Mouse (Mus musculus) c-Kit-positive CD71-negative TER-119-negative erythroid progenitor cells, embryonic 14.5 days (primary cell): Measurements from ENCODE around the gene Cct2.
"Not testable (repeated sequence)": the region's sequence is repeated elsewhere in the genome, so short reads cannot be mapped to it uniquely, and the experiment has no call there.

Experiments used
- DNase-seq: peaks from one replicate; pipeline ENCODE4 v3.0.0-alpha.2; 2013; ENCODE audit warnings: low read depth

The Cct2 gene

DNA sequence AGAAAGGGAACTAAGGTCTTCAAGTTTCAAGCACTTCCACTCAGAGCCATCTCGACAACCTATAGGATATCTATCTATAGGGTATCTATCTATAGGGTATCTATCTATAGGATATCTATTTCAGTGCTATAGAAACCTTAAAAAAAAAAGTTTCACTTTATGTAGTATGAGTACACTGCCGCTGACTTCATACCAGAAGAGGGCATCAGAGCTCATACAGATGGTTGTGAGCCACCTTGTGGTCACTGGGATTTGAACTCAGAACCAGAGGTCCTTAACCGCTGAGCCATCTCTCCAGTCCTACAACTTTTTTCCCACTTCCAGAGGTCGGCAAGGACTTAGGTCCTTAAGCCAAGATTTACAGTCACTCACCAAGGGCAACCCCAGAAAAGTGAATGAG, 7.9 kb downstream of the Cct2 start:
- no peak for DNase-seq

DNA sequence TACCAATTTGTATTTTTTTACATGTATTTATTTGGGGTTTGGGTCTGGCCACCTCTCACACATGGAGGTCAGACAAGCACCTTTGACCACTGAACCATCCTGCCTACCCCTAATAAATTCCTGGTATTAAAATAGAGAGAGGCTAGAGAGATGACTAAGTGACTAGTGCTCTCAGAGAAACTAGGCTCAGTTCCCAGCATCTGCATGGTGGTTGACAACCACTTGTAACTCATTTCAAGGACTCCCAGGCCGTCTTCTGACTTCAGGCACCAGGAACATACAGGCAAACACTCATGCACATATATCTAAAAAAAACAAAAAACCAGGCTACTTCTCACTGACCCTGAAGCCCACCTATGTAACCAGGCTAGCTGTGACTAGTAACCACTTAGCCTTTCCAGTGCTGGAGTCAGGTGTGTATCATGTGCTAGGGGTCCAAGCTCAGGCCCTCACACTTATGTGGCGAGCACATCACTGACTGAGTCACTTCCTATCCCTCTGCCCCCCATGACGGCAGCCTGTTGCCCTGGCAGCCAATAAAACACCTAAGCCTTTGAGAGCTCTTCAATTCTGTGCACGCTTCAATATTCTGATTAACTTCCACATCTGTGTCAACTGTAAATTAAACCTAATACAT, 13.5 kb downstream of the Cct2 start:
- DNase-seq: no peak

DNA sequence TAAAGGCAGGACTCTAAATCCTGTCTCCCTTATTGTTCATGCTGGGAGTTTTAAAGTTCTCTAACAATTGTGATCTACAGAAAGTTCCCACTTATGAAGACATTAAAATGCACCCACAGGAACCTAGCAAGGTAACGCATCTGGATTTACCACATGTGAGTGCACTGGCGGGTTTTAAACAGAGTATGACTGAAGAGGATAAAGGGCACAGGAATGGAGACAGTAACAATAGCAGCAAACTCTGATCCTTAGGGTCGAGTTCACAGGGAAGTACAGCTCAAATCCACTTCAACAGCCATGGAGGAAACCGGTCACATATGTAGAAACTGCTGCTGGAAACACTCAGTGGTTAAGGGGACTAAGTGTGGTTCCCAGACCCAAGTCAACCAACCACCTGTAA, 14.4 kb downstream of the Cct2 start:
- no peak for DNase-seq

DNA sequence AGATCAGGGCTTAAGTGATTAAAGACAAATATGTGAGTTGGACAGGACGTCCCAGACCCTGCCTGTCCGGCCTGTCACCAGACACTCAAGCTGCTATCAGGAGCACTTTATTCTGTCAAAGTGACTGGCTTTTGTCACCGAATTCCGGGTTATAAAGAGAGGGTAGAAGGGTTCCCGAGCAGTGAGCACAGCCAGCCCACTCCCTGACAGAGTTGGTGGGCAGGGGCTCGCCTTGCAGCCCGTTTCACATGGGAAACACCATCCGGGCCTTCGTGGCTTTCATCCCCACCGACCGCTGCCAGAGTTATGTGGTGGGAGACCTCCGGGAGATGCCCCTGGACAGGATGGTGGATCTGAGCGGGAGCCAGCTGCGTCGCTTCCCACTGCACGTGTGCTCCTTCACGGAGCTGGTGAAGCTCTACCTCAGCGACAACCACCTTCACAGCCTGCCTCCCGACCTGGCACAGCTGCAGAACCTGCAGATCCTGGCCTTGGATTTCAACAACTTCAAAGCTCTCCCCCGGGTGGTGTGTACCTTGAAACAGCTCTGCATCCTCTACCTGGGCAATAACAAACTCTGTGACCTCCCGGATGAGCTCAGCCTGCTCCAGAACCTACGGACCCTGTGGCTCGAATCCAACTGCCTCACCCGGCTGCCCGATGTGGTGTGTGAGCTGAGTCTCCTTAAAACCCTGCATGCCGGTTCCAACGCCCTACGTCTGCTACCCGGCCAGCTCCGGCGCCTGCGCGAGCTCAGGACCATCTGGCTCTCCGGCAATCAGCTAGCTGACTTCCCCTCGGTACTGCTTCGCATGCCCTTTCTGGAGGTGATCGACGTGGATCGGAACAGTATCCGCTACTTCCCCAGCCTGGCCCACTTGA, 18.2 kb downstream of the Cct2 start, which contains the start of gene Lrrc10:
Lrrc10 (plus strand) TSS at position 167 of the 882 bp plus-strand sequence.
- no peak for DNase-seq

DNA sequence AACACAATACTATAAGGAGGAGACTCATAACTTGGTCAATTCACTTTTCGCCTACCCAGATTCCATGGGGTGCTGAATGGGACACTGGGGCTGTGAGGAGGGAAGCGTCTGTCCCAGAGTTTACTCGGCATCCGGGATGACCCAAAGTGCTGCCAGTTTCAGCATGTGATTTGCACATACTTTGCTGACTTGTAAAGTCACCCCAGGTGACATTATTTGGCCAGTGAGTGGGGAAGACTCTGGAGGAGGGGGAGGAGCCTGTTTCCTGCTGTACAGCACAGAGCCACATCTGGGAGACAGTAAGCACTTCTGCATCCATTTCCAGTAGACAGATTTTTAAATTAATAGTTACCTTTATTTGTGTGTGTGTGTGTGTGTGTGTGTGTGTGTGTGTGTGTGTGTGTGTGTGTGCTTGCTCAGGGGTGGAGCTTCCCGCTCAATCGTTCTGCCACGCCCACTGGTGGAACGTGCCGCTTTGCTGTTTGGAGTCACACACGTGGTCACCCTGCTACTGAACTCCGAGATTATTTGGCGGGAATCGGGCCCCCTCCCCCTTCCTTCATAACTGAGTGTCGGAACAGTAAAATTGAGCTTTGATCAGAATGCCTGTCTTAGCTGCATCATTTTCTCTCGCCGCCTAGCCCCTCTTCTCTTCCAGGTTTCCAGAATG, 20.0 kb downstream of the Cct2 start:
- DNase-seq: not testable (repeated sequence)

DNA sequence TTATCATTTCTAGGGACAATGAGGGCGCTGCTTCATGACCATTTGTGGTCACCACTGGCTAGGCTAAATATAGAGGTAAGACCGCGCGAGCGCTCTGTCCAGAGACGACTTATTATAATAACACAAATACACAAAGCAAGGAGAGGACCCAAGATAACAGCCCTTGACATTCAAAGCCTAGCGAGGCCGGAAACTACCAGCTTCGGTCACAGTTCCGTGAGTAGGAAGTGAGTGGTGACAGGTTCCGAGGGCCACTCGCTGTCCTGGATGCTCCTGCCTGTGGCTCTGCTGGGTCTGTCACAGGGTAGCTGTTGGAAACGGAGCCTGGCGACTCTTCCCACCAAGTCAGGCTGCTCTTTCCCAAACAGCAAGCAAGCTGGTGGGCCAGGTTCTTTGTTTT, 21.3 kb downstream of the Cct2 start:
- DNase-seq: no peak

DNA sequence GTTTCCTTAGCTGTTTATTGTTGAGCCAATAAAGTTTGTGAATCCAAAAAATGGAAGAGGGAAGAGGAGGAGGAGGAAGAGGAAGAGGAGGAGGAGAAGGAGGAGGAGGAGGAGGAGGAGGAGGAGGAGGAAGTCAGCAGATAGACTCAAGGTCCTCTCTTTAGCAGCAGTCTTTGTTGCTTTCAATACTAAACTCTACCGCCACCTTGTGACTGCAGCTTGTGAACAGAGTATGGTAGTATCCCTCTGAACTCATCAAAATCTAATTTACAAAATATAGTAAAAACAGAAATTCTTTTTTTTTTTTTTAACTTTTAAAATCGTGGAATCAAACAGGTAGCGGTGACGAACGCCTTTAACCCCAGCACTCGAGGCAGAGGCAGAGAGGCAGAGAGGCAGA, 23.3 kb downstream of the Cct2 start:
- no peak for DNase-seq

DNA sequence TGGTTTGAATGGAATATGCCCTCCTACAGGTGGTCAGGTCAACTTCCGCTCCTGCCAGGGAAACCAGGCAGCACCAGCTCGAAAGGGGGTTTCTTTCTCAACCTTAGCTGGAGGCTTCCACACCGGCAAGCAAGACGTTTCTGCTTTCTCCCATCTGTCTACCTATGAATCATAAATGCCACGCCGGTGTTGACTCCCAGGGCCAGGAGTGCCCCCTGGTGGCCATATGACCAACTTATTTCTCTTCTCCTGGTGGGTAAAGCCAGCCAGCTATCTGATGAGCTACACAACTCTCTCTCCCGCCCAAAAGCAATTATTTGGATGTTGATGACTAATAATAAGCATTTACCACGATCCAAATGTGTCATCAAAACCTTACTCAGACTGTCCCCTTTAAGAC, 29.8 kb downstream of the Cct2 start:
- peak; percentile 84 for DNase-seq

DNA sequence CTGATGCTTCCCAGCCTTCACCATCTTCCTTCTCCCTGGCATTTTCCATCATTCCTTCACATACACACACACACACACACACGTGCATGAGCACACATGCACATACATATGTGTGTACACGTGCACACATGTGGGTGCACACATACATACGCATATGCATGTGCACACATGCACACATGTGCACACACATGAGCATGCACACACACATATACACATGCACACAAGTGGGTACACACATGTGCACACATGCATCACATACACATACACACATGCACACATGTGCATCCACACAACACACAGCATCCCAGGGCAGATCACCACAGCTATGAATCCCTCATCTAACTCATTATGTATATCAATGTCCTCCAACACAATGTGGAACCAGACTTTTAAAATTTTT, 32.5 kb downstream of the Cct2 start:
- DNase-seq: no peak

DNA sequence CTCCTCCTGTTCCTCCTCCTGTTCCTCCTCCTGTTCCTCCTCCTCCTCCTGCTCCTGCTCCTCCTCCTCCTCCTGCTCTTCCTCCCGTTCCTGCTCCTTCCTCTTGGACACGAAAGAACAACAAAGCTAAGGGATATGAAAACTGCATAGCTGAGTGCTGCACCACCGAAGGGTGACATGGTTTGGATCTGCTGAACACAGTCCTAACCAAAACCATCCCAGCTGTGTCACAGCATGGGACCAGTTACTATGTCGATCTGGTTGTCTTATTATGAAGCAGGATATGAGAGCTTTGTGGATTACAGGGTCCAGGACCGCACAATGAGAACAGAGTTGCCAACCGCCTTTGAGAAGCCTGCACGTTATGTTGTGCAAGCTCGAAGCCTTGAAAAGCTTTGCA, 37.4 kb downstream of the Cct2 start:
- no peak for DNase-seq

DNA sequence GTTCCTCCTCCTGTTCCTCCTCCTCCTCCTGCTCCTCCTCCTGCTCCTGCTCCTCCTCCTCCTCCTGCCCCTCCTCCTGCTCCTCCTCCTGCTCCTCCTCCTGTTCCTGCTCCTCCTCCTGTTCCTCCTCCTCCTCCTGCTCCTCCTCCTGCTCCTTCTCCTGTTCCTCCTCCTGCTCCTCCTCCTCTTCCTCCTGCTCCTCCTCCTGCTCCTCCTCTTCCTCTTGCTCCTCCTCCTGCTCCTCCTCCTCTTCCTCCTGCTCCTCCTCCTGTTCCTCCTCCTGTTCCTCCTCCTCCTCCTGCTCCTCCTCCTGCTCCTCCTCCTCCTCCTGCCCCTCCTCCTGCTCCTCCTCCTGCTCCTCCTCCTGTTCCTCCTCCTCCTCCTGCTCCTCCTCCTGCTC, 37.8 kb downstream of the Cct2 start:
- not testable (repeated sequence) for DNase-seq

DNA sequence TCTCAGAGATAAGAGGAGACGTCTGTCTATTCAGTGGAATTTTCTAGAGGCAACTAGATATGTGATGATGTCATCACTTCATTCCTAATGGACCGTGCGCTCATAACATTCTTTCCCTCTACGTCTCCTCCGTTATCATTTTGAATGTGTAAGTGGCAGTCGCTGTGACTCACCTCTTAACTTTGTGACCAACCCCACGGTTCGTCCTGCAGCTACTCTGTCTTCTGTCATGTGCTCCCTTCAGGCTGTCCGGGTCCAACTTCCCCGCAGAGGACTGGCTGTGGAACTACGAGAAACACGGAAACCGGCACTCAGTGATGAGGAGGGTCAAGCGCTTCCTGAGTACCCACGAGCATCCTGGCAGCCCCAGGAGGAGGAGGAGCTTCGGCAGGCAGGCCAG, 39.9 kb downstream of the Cct2 start:
- DNase-seq: no peak

DNA sequence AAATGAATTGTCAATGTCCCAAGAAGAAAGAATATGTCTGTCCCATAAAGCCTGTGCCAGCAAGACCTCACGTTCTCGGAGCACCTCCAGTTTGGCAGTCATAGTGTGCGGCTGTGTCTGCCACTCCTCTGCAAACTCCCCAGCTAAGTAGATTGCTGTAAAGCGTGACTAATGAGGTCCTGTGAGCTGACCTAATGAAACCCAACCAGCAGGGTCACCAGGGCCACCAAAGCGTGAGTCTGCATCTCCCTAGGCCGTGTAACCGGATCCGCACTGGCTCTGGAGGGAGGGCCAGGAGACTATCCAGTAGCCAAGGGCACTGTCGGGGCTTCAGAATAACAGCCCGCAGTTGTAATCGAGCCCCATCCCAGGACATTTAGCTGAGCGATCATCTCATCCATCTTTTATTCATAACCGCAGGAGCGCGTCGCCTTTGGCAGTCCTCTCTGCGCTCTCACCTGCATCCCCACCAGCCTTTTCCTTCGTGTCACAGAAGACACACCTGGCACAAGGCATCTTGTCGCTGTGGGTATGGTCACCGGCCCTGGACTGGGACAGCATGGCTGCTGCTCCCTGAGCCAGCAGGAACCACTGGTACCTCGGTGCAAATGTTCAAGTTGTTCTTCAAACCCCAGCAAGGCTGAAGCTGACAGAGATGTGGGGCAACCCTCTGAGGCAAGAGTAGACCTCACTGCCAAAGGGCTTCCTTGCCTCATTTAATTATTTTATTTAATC, 42.4 kb downstream of the Cct2 start:
- DNase-seq: no peak

DNA sequence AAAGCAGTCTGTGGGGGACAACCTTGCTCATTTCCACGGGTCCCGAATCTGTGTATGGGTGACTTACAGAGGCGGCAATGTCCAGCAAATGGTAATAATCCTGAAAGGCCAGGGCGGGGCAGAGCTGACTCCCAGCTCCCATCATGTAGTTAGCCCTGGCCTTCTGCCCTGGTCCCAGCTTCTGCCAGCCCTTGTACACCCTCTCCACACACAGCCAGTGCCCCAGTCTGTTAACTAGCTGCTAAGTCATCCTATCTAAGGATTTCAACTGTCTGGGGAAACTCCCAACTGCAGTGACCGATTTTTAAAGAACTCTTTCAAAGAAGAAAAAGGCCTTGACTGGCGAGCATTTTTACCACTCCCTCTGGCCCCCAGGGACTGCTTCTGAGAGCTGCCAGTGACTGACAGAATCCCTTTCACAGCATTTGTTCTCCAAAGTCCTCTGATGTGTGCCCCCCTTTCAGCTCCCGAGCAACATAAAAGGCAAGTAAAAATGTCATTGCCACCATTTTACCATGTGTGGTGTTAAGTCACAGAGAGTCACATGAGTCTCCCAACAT, 45.3 kb downstream of the Cct2 start:
- no peak for DNase-seq

DNA sequence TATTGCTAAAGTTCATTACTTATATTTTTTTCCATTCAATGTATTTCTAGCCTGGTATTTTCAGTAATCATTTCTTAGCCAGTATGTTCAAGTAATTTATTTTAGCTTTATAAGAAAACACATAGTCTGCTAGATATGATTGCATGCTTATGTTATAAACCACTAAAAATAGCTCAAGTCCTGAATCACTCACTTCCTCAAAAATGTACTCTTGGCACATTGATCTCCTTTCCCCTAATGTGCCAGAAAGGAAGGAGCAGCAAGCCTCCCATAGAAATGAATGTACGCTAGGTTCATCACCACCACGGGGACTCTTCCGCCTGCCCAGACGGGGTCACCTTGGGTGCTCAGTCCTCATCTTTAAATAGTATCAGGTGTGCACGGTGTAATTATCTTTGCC, 49.0 kb downstream of the Cct2 start:
- DNase-seq: no peak

DNA sequence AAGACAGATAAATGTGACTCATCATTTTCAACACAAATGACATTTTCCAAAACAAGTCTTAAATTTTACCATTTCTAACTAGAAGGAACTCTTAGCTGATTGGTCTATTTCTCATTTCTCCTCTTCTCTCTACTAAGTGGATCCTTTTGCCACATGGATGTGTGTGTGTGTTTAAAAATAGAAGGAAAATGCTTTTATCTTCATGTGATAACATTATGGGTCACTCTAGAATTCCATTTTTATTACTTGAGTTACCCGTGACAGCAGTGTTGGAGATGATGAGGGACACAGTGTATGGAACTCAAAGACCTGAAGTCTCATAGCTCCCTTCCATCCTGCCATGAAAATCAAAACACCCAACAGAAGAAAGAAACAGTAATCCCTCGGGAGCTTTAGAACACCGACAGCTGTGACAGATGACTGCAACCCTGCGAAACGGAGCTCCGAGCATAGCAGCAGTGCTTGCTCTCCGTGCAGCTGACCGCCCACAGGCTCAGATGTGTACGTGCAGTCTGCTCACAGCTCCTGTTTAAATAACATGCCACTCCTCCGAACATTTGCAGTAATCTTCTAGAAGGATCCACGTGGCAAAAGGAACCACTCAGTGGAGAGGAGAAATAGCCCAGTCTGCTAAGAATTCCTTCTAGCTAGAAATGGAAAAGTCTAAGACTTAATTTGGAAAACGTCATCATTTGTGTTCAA, 49.8 kb downstream of the Cct2 start:
- DNase-seq: no peak

DNA sequence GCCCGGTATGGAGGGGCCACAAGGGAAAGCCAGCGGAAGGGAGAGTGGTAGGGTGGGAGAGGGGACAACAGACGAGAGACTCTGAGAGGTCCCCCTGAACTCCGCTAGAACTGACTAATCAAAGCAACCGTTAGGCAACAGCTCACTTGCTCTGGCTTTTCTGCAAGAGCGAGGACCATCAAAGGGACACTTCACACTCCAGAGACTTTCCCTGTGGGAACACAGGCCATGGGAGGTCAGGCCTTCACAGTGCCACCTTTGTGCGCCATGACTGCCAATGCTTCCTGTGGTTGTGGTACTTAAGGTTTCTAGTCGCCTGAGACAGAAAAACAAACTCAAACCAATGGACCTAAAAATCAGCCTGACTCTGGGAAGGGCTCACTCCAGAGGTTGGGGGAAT, 52.6 kb downstream of the Cct2 start:
- no peak for DNase-seq

DNA sequence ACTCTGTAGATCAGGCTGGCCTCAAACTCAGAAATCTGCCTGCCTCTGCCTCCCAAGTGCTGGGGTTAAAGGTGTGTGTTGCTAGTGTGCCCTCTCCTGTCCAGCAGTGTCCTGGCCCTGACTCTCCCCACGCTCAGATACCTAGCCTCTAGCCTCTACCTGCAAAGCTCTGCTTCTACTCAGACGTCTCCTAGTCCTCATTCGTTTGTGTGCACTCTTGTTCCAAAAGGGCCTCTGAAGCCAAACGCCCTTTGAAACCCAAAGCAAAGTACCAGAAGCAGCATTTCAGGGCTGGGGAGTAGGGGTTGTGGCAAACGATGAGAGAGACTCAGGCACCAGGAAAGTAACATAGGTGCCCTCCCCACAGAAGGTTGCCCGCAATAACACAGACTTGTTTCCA, 53.9 kb downstream of the Cct2 start:
- DNase-seq: no peak

DNA sequence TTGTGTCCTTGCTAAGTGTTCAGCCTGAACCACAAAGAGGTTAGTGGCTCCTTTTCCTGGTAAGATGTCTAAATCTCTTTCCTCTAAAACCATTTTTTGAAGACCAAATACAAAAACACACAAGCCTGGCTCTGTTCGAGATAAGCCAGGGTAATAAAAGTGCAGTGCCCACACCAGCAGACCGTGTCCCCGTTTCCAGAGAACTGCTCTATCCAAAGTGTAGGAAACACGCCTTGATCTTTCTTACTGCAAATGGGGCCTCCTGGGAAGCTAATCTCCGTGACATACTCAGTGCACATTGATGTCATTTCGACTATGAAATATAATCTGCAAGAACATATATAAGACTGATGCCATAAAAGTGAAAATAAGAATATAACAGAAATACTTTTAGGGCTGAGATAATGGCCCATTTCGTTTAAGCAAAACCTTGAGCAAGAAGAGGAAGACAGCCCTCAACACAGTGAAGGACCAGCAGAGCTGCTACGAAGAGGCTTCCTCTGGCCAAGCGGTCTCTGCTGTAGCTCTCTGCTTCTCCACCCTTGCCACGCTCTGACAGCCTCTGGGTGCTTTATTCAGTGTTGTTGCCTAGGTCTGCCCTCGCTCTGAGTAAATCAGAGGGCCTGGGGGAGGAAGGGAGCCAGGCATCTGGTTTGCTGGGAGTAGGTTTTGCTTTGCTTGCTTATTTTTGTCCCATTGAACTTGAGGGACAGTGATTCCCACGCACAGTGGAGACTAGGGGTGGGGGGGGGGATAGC, 57.7 kb downstream of the Cct2 start:
- DNase-seq: no peak

DNA sequence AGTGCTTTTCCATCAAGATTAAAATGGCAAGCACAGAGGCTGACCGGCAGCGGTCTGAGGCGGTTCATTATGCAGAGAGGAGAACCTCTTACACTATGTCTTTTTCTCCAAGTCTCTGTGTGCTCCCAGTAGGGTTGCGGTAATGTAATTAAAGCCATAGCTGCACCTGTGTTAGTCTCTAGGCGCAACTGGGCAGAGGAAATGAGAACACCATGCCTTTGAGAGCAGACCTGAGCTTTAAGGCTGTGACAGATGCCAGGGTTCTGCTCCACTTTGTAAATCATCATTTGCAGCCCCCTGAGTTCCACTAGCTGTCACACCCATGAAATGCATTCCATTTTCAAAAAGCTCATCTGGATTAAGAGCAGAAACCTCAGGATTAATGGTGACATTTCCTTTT, 58.9 kb downstream of the Cct2 start:
- no peak for DNase-seq
